Comparison of ENCODE assay signal across 8 mouse cellular contexts in genomic region chr1:167269856-167270270, GRCm38 (mm10). TPM values are rescaled to one million over a fixed set of nuclear protein-coding genes. Genes with fewer than 3 reads are reported as not detected.
A peak's percentile ranks its signal among the peaks of the same experiment; 100 is the strongest.
DNase-seq lines count a peak whose midpoint lies in the region; ATAC-seq and TF ChIP-seq lines count a peak whose summit lies in the region.

No protein-coding gene starts in this region.

- H3K9ac ChIP-seq in heart, embryonic 12.5 days: peak overlapping the region; percentile 57
- H3K9ac ChIP-seq in kidney, embryonic 16.5 days (replicated peaks; ENCODE audit: low read length): peak overlapping the region; percentile 39; the same call in 1 of the 2 replicates
- peak overlapping the region; percentile 66; the same call in 1 of the 2 replicates for H3K9ac ChIP-seq in liver, embryonic 13.5 days

- DNase-seq in CD4-positive helper T cell, adult 2 months (ENCODE audit: low read depth, low spot score): peak; percentile 37
- DNase-seq in adrenal gland, adult 8-10 months: peak; percentile 62
- no peak for DNase-seq in liver, embryonic 13.5 days

- peak overlapping the region; percentile 34 for H3K4me3 ChIP-seq in heart, embryonic 12.5 days
- peak overlapping the region; percentile 1; the same call in 1 of the 2 replicates for H3K4me3 ChIP-seq in kidney, embryonic 16.5 days (ENCODE audit: low read length)
- 0 out of 2 replicates have a peak overlapping the region, but pooled peaks have one; percentile 26 for H3K4me3 ChIP-seq in liver, embryonic 13.5 days (replicated peaks)
- no peak overlapping the region for H3K4me3 ChIP-seq in olfactory bulb, adult 2 months (ENCODE audit: insufficient read depth, low read depth, low read length)

- TF ChIP-seq CTCF in olfactory bulb, adult 2 months (IDR thresholded peaks at IDR 0.05; ENCODE audit: insufficient read depth, low read depth, low read length): 0 out of 2 replicates have a peak, but pooled peaks have one; percentile 9

- WGBS in heart, embryonic 12.5 days: 15% methylated on average over 6 of the region's 6 CpGs
- WGBS in kidney, embryonic 16.5 days: 20% methylated on average over 6 of the region's 6 CpGs
- 42% methylated on average over 6 of the region's 6 CpGs for WGBS in liver, embryonic 13.5 days (ENCODE audit: insufficient replicate concordance)
- 17% methylated on average over 6 of the region's 6 CpGs for WGBS in olfactory bulb, adult 2 months

- H3K27ac ChIP-seq in heart, embryonic 12.5 days (ENCODE audit: poor library complexity, severe bottlenecking): peak overlapping the region; percentile 91
- H3K27ac ChIP-seq in kidney, embryonic 16.5 days (ENCODE audit: low read length): peak overlapping the region; percentile 54
- H3K27ac ChIP-seq in liver, embryonic 13.5 days: peak overlapping the region; percentile 88
- peak overlapping the region; percentile 1; the same call in 1 of the 2 replicates for H3K27ac ChIP-seq in olfactory bulb, adult 2 months (ENCODE audit: insufficient read depth, low read depth, low read length)

- H3K4me1 ChIP-seq in heart, embryonic 12.5 days (replicated peaks): peaks cover 71% of the 10 kb centered on the region
- peaks cover 40% of the 10 kb centered on the region for H3K4me1 ChIP-seq in kidney, embryonic 16.5 days (ENCODE audit: insufficient read depth, low read length)
- peaks cover 80% of the 10 kb centered on the region for H3K4me1 ChIP-seq in liver, embryonic 13.5 days (replicated peaks)
- peaks cover 33% of the 10 kb centered on the region for H3K4me1 ChIP-seq in olfactory bulb, adult 2 months (ENCODE audit: control insufficient read depth, insufficient read depth, low read length)

- H3K4me2 ChIP-seq in heart, embryonic 12.5 days: peak overlapping the region; percentile 62
- peak overlapping the region; percentile 54 for H3K4me2 ChIP-seq in kidney, embryonic 16.5 days (replicated peaks; ENCODE audit: low read depth, low read length)
- peak overlapping the region; percentile 56 for H3K4me2 ChIP-seq in liver, embryonic 13.5 days

- 0 out of 2 replicates have a peak, but pooled peaks have one; percentile 2 for ATAC-seq in erythroblast, adult 5-6 weeks (replicated peaks; ENCODE audit: low FRiP score, poor library complexity, severe bottlenecking)
- ATAC-seq in heart, embryonic 12.5 days (ENCODE audit: insufficient number of reproducible peaks, low FRiP score): peak; percentile 47
- ATAC-seq in kidney, embryonic 16.5 days (ENCODE audit: low FRiP score, low TSS enrichment): peak; percentile 60
- ATAC-seq in liver, embryonic 13.5 days (ENCODE audit: low read depth): no peak
- ATAC-seq in megakaryocyte-erythroid progenitor cell, adult 5-6 weeks (replicated peaks; ENCODE audit: low FRiP score, low TSS enrichment, poor library complexity, severe bottlenecking): no peak

- H3K27me3 ChIP-seq in heart, embryonic 12.5 days (replicated peaks): no peaks in the 10 kb centered on the region
- H3K27me3 ChIP-seq in kidney, embryonic 16.5 days (ENCODE audit: insufficient read depth, low read length): no peaks in the 10 kb centered on the region
- no peaks in the 10 kb centered on the region for H3K27me3 ChIP-seq in liver, embryonic 13.5 days

- no peaks in the 10 kb centered on the region for H3K9me3 ChIP-seq in heart, embryonic 12.5 days (replicated peaks)
- no peaks in the 10 kb centered on the region for H3K9me3 ChIP-seq in kidney, embryonic 16.5 days (ENCODE audit: low read length)
- no peaks in the 10 kb centered on the region for H3K9me3 ChIP-seq in liver, embryonic 13.5 days (replicated peaks)

- H3K36me3 ChIP-seq in heart, embryonic 12.5 days: no peaks in the 10 kb centered on the region
- no peaks in the 10 kb centered on the region for H3K36me3 ChIP-seq in kidney, embryonic 16.5 days (ENCODE audit: insufficient read depth, low read length)
- 0 out of 2 replicates have a peak, but pooled peaks cover 3% of the 10 kb centered on the region for H3K36me3 ChIP-seq in liver, embryonic 13.5 days

- TF ChIP-seq POLR2A in olfactory bulb, adult 2 months (IDR thresholded peaks at IDR 0.05; ENCODE audit: insufficient read depth, low read depth, low read length): no peak

RNA-seq across cellular contexts. Expression of gene Uck2, which starts 15.3 kb away (rescaled TPM):
- total RNA-seq in adrenal gland, adult 8-10 months (2022): 10 to 100 TPM; 30.9 to 55.9 (median 45.0) TPM
- total RNA-seq in erythroblast, adult 5-6 weeks (2015; ENCODE audit: low replicate concordance): 74.2 and 79.4 TPM in 2 replicates
- total RNA-seq in erythroblast, adult 5-6 weeks (2017; ENCODE audit: low replicate concordance): 9.5 and 26.7 TPM in 2 replicates
- 68.9 and 75.3 TPM in 2 replicates for polyA plus RNA-seq in heart, embryonic 12.5 days (2016; fragmentation: Nextera tagmentation; extraction: Ambion mirVana)
- 67.7 and 72.3 TPM in 2 replicates for polyA plus RNA-seq in kidney, embryonic 16.5 days (2015; fragmentation: Nextera tagmentation; extraction: Ambion mirVana)
- polyA plus RNA-seq in liver, embryonic 13.5 days (2015; fragmentation: Nextera tagmentation; extraction: Ambion mirVana): 67.1 and 82.5 TPM in 2 replicates
- polyA plus RNA-seq in olfactory bulb, adult 2 months (2012; ENCODE audit: insufficient read depth, insufficient read length, low replicate concordance, missing spikeins): 323 TPM in 1 of 2 replicates, not detected in the other
- total RNA-seq in megakaryocyte-erythroid progenitor cell, adult 5-6 weeks (2014; fragmentation: Nextera tagmentation): 187 and 249 TPM in 2 replicates
- total RNA-seq in megakaryocyte-erythroid progenitor cell, adult 5-6 weeks (2017): 228 and 238 TPM in 2 replicates

RNA-seq across cellular contexts. Expression of gene Tmco1, which starts 38.3 kb away (rescaled TPM):
- total RNA-seq in adrenal gland, adult 8-10 months (2022): 100 to 1,000 TPM; 145 to 176 (median 155) TPM
- 44.7 and 70.1 TPM in 2 replicates for total RNA-seq in erythroblast, adult 5-6 weeks (2015; ENCODE audit: low replicate concordance)
- 49.7 and 61.5 TPM in 2 replicates for total RNA-seq in erythroblast, adult 5-6 weeks (2017; ENCODE audit: low replicate concordance)
- 79.7 and 83.1 TPM in 2 replicates for polyA plus RNA-seq in heart, embryonic 12.5 days (2016; fragmentation: Nextera tagmentation; extraction: Ambion mirVana)
- polyA plus RNA-seq in kidney, embryonic 16.5 days (2015; fragmentation: Nextera tagmentation; extraction: Ambion mirVana): 117 and 125 TPM in 2 replicates
- 69.9 and 84.5 TPM in 2 replicates for polyA plus RNA-seq in liver, embryonic 13.5 days (2015; fragmentation: Nextera tagmentation; extraction: Ambion mirVana)
- not detected in 2 replicates for polyA plus RNA-seq in olfactory bulb, adult 2 months (2012; ENCODE audit: insufficient read depth, insufficient read length, low replicate concordance, missing spikeins)
- total RNA-seq in megakaryocyte-erythroid progenitor cell, adult 5-6 weeks (2014; fragmentation: Nextera tagmentation): 89.8 and 97.2 TPM in 2 replicates
- 150 and 178 TPM in 2 replicates for total RNA-seq in megakaryocyte-erythroid progenitor cell, adult 5-6 weeks (2017)

Comparison
In these comparisons a context has a peak if more than half of its experiments do, and no peak if none do; other contexts are left out.
1. ATAC-seq: peak in erythroblast, adult 5-6 weeks (single experiment), heart, embryonic 12.5 days (single experiment) and kidney, embryonic 16.5 days (single experiment); none in liver, embryonic 13.5 days (single experiment) and megakaryocyte-erythroid progenitor cell, adult 5-6 weeks (single experiment).
2. H3K27ac ChIP-seq: peak in every context shown above with its lines; median percentile 91 in heart, embryonic 12.5 days; 88 in liver, embryonic 13.5 days; 54 in kidney, embryonic 16.5 days; 1 in olfactory bulb, adult 2 months.
3. Peak in every context shown above with its lines, with median percentiles within 50 percentile points of each other: H3K4me2 ChIP-seq and H3K9ac ChIP-seq.